Mouse (Mus musculus) layer of hippocampus, adult 2 months (tissue): ENCODE data around the gene Slc24a2. TPM values are rescaled to one million over a fixed set of nuclear protein-coding genes. Genes with fewer than 3 reads are reported as not detected.

Experiments
- DNase-seq, 2 experiments: peaks; one replicate each; pipeline ENCODE4 v3.0.0; 2022; ENCODE audit warnings: low spot score in 2 of 2
- H3K27ac ChIP-seq: fragments of 200-600 bp; 2 replicates; pipeline ENCODE4 v1.8.1; 2022
- H3K4me3 ChIP-seq: fragments of 200-600 bp; 2 replicates; pipeline ENCODE4 v1.8.1; 2022; ENCODE audit warnings: mild to moderate bottlenecking
- CTCF ChIP-seq: fragments of 200-600 bp; conservative IDR thresholded peaks from 2 replicates; pipeline ENCODE4 v1.8.1; 2022; ENCODE audit warnings: antibody characterized with exemption, mild to moderate bottlenecking, moderate library complexity
- total RNA-seq, 2 experiments: library from RNA; stranded (reverse); gene quantifications; 2 replicates each; pipeline ENCODE4 v1.2.3; 2021

Slc24a2 gene
- total RNA-seq, 2 experiments from 2014 or later = 393 to 398 TPM

DNA sequence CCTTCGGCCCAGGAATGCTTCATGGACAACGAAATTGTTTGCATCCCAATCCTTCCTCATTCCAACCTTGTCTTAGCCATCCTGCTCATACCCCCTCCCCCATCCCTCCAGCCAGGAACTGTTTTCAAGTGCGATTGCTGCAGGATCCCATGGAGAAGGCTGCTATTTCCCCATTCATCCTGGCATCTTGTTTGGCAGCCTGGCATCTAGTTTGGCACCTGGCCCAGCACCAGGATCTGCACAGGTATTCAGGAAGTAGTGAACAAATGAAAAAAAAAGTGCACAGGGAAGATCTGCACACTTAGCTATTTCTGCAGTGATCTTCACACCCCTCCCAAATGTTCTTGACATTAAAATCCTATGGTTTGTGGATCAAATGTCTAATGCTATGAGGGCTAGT is 53.2 kb downstream of the Slc24a2 start:
- no peak overlapping the region for H3K4me3 ChIP-seq
- no peak for TF ChIP-seq CTCF
- H3K27ac ChIP-seq = no peak overlapping the region; the same call in 1 of the 2 replicates
- no peak for DNase-seq

DNA sequence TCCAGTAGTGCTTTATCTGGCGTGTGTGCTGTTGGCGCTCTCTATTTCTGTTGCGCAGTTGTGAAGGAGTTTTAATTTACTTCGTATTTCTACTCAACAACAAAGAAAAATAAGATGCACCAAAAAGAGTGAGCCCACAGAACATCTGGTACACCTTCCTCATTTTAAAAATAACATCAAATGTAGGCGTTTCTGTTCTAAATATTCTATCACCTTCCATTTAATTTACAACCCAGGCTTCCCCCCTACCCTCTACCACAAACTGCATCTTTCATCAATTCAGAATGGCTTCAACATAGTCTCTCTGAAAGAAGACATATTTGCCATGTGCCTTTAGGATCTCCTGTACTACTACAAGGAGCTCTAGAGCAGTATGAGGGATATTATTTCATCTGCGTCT is 66.3 kb downstream of the Slc24a2 start:
- no peak for DNase-seq
- no peak for TF ChIP-seq CTCF
- peak overlapping the region; percentile 73 for H3K27ac ChIP-seq
- no peak overlapping the region for H3K4me3 ChIP-seq

GRCm38 (mm10) chr4:87158053-87158452 is 72.2 kb downstream of the Slc24a2 start:
- Histone ChIP-seq H3K4me3 (no peak overlapping the region), H3K27ac (peak overlapping the region; percentile 82)
- DNase-seq = peak in 1 of 2 experiments; percentile 42
- no peak for TF ChIP-seq CTCF

DNA sequence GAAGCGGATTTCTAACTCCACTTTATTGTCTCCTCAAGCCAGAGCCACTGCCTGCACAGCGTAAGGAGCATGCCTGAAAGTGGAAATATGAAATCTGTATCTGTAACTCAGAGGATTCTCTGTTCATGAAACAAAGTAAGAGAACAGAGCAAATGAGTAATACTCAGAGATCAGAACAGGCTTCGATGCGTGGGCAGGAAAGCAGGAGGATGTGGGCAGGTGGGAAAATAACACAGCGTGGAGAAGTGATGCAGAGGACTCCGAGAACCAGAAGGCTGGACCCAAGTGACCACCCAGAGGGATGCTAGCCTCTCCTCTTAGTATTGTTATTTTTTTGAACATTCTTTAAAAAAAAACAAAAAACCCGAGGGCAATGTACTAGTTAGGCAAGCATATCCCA is 78.3 kb downstream of the Slc24a2 start:
- DNase-seq = peak in 1 of 2 experiments; percentile 67
- TF ChIP-seq CTCF = no peak
- peak overlapping the region; percentile 91 for H3K27ac ChIP-seq
- no peak overlapping the region for H3K4me3 ChIP-seq

GRCm38 (mm10) chr4:87149584-87149983 is 80.7 kb downstream of the Slc24a2 start:
- DNase-seq = no peak
- Histone ChIP-seq H3K27ac (peak overlapping the region; percentile 91), H3K4me3 (no peak overlapping the region)
- no peak for TF ChIP-seq CTCF

- Histone ChIP-seq H3K4me3 (no peak overlapping the region), H3K27ac (peak overlapping the region; percentile 83)
- no peak for DNase-seq
- no peak for TF ChIP-seq CTCF
Measured at GRCm38 (mm10) chr4:87141590-87142365, 88.5 kb downstream of the Slc24a2 start.

- H3K27ac ChIP-seq = peak overlapping the region; percentile 83
- H3K4me3 ChIP-seq = no peak overlapping the region
- 0 out of 2 replicates have a peak, but pooled peaks have one; percentile 13 for TF ChIP-seq CTCF
- DNase-seq = peak; percentile 42 to 59
Measured at GRCm38 (mm10) chr4:87140901-87141300, 89.4 kb downstream of the Slc24a2 start.

GRCm38 (mm10) chr4:87132525-87132924 is 97.8 kb downstream of the Slc24a2 start:
- Histone ChIP-seq H3K27ac (peak overlapping the region; percentile 66), H3K4me3 (no peak overlapping the region)
- no peak for TF ChIP-seq CTCF
- DNase-seq = no peak

DNA sequence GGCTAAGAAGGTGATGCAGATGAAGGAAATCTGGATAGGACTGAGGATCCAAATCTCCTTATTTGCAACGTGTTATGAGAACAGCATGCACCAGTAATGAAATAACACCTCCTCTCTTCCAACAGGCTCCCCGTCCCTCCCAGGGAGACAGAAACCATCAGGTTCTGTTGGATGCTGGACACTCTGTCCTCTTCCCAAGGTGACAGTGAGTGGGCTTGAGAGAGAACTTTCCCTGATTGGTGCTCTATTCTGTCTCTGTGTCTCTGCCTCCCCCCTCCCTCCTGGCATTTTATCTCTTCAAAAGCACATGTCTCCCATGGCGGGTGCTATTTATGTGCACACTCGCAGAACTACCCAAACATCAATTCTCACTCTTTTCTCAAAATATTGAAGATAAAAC is 103.5 kb downstream of the Slc24a2 start:
- no peak overlapping the region for H3K4me3 ChIP-seq
- no peak for TF ChIP-seq CTCF
- H3K27ac ChIP-seq = peak overlapping the region; percentile 89
- DNase-seq = peak; percentile 34 to 59

DNA sequence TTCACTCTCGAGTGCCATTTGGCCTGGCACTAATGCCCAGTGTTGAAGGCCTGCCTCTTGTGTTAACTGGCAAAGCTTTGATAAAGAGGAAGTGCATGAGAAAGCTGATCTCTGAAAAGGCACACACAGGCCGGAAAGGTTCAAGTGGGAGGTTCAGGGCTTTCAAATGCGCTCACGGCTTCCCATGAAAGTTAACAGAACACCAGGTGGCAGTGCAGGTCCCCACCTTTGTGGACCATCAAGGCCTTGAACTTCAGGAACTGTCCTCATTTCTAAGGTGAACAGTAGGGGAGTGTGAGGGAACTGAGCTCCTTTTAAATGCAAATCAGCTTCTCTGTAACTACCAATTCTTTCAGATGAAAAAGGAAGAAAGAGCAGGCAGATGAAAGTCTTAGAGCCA is 110.5 kb downstream of the Slc24a2 start:
- DNase-seq = no peak
- Histone ChIP-seq H3K27ac (peak overlapping the region; percentile 73; the same call in 1 of the 2 replicates), H3K4me3 (no peak overlapping the region)
- TF ChIP-seq CTCF = peak; percentile 52

DNA sequence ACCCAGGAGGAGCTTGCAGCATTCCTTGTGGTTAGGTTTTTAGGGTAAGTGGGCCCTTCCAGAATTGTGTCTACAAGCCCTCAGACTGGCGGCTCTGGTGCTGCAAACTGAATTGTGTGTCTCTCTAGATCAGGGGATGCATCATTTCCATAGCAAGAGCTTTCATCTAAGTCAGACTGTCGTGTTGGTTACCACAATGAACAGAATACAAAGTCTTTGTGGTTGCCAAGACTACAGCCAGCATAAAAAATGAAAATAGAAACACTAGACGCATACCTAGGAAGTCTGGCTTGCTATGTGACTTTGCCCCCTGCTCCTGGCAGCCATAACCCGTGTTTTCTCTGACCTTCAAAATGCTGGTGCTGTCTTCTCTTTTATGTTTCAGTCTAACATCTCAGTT is 114.6 kb downstream of the Slc24a2 start:
- no peak for DNase-seq
- TF ChIP-seq CTCF = no peak
- no peak overlapping the region for H3K4me3 ChIP-seq
- peak overlapping the region; percentile 68 for H3K27ac ChIP-seq

- Histone ChIP-seq H3K27ac (peak overlapping the region; percentile 64), H3K4me3 (no peak overlapping the region)
- no peak; the same call in 1 of the 2 replicates for TF ChIP-seq CTCF
- DNase-seq = no peak
Measured at GRCm38 (mm10) chr4:87109331-87110059, 120.8 kb downstream of the Slc24a2 start.

DNA sequence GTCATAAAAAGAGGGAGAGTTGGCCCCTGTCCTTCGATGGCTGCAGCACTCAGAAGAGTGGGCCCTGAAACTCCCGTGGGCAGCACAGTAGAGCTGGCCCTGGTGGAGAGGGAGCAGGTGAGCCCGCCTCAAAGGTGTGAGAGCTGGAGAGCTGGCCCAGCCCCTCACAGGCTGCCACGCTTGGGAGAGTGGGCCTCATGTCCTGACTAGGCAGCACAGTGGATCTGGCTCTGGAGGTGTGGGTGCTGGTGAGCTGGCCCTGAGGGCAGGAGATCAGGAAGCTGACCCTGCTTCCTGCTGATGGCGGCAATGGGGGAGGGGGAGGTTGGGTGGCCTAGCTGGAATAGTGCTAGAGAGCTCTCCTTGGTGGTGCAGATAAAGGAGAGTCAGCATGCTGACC is 129.3 kb downstream of the Slc24a2 start:
- no peak for DNase-seq
- TF ChIP-seq CTCF = no peak
- H3K4me3 ChIP-seq = no peak overlapping the region

More for the DNA sequence above, 129.3 kb downstream of the Slc24a2 start:
- H3K27ac ChIP-seq = peak overlapping the region; percentile 39; the same call in 1 of the 2 replicates
